Mouse (Mus musculus) intestine, embryonic 14.5 days (tissue): ENCODE measurements at regions not wholly inside any gene's neighbourhood (a gene's known extent, or its start where the extent isn't known, plus 50 kb on each side); places are given as distances from the start of the nearest gene placed in this dataset.
"Not testable (repeated sequence)": the region's sequence is repeated elsewhere in the genome, so short reads cannot be mapped to it uniquely, and the experiment has no call there.

Experiments used
- ATAC-seq: fragments of 200-750 bp; cut with Nextera tagmentation; replicated peaks from 2 replicates; pipeline ENCODE4 v1.8.0; 2017; ENCODE audit warnings: low read depth, moderate number of reproducible peaks, moderate TSS enrichment, moderate library complexity; ENCODE audit not compliant: low FRiP score, low TSS enrichment
- DNase-seq: peaks from one replicate; pipeline ENCODE4 v3.0.0-alpha.2; 2018; ENCODE audit warnings: low spot score
- H3K27ac ChIP-seq: fragments of 300-500 bp; sonication (generic); 2 replicates; pipeline ENCODE4 v1.5.1; 2014; ENCODE audit warnings: low read depth, mild to moderate bottlenecking, control low read depth
- H3K27me3 ChIP-seq: fragments of 300-500 bp; sonication (generic); replicated peaks from 2 replicates; pipeline ENCODE4 v1.6.1; 2014; ENCODE audit warnings: low read length, control low read depth; ENCODE audit not compliant: control insufficient read depth, insufficient read depth
- H3K36me3 ChIP-seq: fragments of 300-500 bp; sonication (generic); 2 replicates; pipeline ENCODE4 v1.6.1; 2014; ENCODE audit warnings: low read length, control low read depth; ENCODE audit not compliant: control insufficient read depth, insufficient read depth
- H3K4me1 ChIP-seq: fragments of 300-500 bp; sonication (generic); replicated peaks from 2 replicates; pipeline ENCODE4 v1.6.1; 2014; ENCODE audit warnings: low read length, control low read depth, mixed read lengths; ENCODE audit not compliant: control insufficient read depth, insufficient read depth
- H3K4me2 ChIP-seq: fragments of 300-500 bp; sonication (generic); 2 replicates; pipeline ENCODE4 v1.6.1; 2014; ENCODE audit warnings: low read length
- H3K4me3 ChIP-seq: fragments of 300-500 bp; sonication (generic); 2 replicates; pipeline ENCODE4 v1.5.1; 2014; ENCODE audit warnings: low read depth, low read length, control low read depth, mixed read lengths
- H3K9ac ChIP-seq: fragments of 300-500 bp; sonication (generic); 2 replicates; pipeline ENCODE4 v1.6.1; 2014; ENCODE audit warnings: mild to moderate bottlenecking, low read length
- H3K9me3 ChIP-seq: fragments of 300-500 bp; sonication (generic); 2 replicates; pipeline ENCODE4 v1.6.1; 2016; ENCODE audit warnings: low read length, control low read depth; ENCODE audit not compliant: control insufficient read depth
- WGBS: fragments of 180-500 bp; shearing (Covaris S2); extraction: QIAGEN DNeasy Blood & Tissue Kit; methylation state at CpG from one replicate; pipeline ENCODE4 v1.1.7; 2014; 5-methylcytosine and 5-hydroxymethylcytosine counted together

GRCm38 (mm10) chr7:69167456-69167855 is 418.4 kb upstream of the Arrdc4 start:
- Histone ChIP-seq H3K4me3 (no peak overlapping the region), H3K27me3 (no peaks in the 10 kb centered on the region), H3K36me3 (no peaks in the 10 kb centered on the region), H3K9me3 (no peaks in the 10 kb centered on the region), H3K27ac (no peak overlapping the region), H3K4me2 (no peak overlapping the region), H3K4me1 (no peaks in the 10 kb centered on the region), H3K9ac (no peak overlapping the region)
- no peak for ATAC-seq
- WGBS: 50% methylated on average over 2 of the region's 2 CpGs
- DNase-seq: no peak

- Histone ChIP-seq H3K27me3 (no peaks in the 10 kb centered on the region), H3K27ac (no peak overlapping the region), H3K4me1 (no peaks in the 10 kb centered on the region), H3K9ac (no peak overlapping the region), H3K36me3 (no peaks in the 10 kb centered on the region), H3K4me3 (no peak overlapping the region), H3K4me2 (no peak overlapping the region), H3K9me3 (no peaks in the 10 kb centered on the region)
- ATAC-seq (no peak), DNase-seq (no peak)
- 78% methylated on average over 4 of the region's 4 CpGs for WGBS
These were observed 412.9 kb upstream of the Arrdc4 start for GRCm38 (mm10) chr7:69161916-69162315.

GRCm38 (mm10) chr7:69142351-69142750 is 393.3 kb upstream of the Arrdc4 start:
- ATAC-seq (no peak), DNase-seq (no peak)
- no peaks in the 10 kb centered on the region for H3K9me3 ChIP-seq
- WGBS: 66% methylated on average over 3 of the region's 3 CpGs
- no peaks in the 10 kb centered on the region for H3K36me3 ChIP-seq
- H3K4me2 ChIP-seq: no peak overlapping the region
- H3K9ac ChIP-seq: no peak overlapping the region
- no peaks in the 10 kb centered on the region for H3K4me1 ChIP-seq
- H3K27ac ChIP-seq: no peak overlapping the region
- no peak overlapping the region for H3K4me3 ChIP-seq
- H3K27me3 ChIP-seq: no peaks in the 10 kb centered on the region

DNA sequence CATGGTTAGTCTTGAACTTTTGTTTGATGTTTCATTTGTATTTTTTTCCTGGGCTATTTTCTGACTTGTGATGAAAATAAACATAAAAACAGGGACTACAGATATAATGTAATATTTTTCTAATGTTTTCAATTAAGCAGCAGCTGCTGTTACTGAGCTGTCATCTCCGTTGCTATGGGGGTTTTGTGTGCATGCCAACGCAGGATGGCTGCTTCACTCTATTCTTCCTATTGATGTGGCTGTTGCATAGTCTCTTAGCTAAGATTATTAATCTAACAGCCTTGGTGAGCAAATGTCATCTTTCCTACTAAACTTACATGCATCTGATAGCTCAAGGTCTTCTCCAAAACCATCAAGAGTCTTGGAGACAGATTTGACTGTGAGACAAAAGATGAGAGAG is 384.4 kb upstream of the Arrdc4 start:
- DNase-seq (no peak), ATAC-seq (no peak)
- H3K27ac ChIP-seq: no peak overlapping the region
- H3K9ac ChIP-seq: no peak overlapping the region
- no peaks in the 10 kb centered on the region for H3K27me3 ChIP-seq
- no peak overlapping the region for H3K4me3 ChIP-seq
- no peak overlapping the region for H3K4me2 ChIP-seq
- no peaks in the 10 kb centered on the region for H3K9me3 ChIP-seq
- no peaks in the 10 kb centered on the region for H3K4me1 ChIP-seq
- H3K36me3 ChIP-seq: no peaks in the 10 kb centered on the region
- WGBS: 82% methylated on average over 2 of the region's 2 CpGs

- H3K27ac ChIP-seq, ATAC-seq, H3K9me3 ChIP-seq, H3K4me3 ChIP-seq, H3K9ac ChIP-seq, H3K4me2 ChIP-seq, H3K27me3 ChIP-seq, DNase-seq, H3K36me3 ChIP-seq, H3K4me1 ChIP-seq: not testable (repeated sequence)
- 100% methylated on average over 1 of the region's 4 CpGs for WGBS
These were observed 352.7 kb upstream of the Arrdc4 start for GRCm38 (mm10) chr7:69101770-69102169.

DNA sequence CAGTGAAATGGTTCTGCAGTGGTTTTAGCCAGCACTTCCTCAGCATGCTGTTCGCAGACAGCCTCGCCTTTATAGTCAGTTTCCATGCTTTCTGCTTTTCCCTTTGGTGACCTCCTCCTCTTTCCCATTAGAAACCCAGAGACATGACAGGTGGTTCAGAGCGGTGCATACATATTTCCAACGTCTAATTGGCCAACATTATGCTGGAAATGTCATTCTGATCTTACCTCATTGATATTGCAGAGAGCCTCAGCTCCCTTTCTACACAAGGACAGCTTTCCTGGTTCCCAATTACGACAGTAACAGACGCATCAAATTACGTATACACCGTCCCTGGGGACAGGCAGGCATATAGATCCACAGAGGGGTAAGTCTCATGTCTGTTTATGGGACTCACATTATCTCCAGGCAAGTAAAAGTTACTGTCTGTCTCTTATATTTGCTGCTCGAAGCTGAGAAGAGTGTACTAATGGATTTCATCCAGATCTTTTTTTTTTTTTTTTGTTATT is 348.6 kb upstream of the Arrdc4 start:
- Histone ChIP-seq H3K4me2 (no peak overlapping the region), H3K27me3 (no peaks in the 10 kb centered on the region), H3K27ac (no peak overlapping the region), H3K4me1 (no peaks in the 10 kb centered on the region), H3K4me3 (no peak overlapping the region), H3K9me3 (no peaks in the 10 kb centered on the region), H3K36me3 (no peaks in the 10 kb centered on the region), H3K9ac (no peak overlapping the region)
- ATAC-seq (no peak), DNase-seq (no peak)
- WGBS: 41% methylated on average over 9 of the region's 9 CpGs

- Histone ChIP-seq H3K9ac (no peak overlapping the region), H3K9me3 (no peaks in the 10 kb centered on the region), H3K36me3 (no peaks in the 10 kb centered on the region), H3K27me3 (no peaks in the 10 kb centered on the region), H3K4me2 (no peak overlapping the region), H3K27ac (no peak overlapping the region), H3K4me3 (no peak overlapping the region), H3K4me1 (no peaks in the 10 kb centered on the region)
- ATAC-seq (no peak), DNase-seq (no peak)
- 88% methylated on average over 7 of the region's 7 CpGs for WGBS
These were observed 325.7 kb upstream of the Arrdc4 start for GRCm38 (mm10) chr7:69074780-69075179.

DNA sequence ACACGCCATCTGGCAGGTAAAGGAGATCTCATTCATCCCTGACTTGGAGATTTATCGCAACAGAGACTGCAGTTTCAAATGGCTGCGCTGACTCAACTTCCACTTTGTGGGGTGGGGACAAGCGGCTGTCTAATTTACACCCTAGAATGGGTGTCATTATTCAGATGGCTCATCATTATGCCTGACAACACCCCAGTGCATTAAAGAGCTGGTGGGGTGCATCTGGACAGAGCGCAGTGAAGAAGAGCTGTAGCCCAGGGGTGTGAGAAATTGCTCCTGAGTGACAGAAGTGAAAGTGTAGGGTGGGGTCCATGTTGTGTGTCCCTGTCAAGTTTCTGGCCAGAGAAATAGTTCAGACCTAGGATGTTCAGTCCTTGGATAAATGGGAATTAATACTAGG is 314.0 kb upstream of the Arrdc4 start:
- ATAC-seq (no peak), DNase-seq (no peak)
- no peak overlapping the region for H3K4me3 ChIP-seq
- H3K4me2 ChIP-seq: no peak overlapping the region
- no peaks in the 10 kb centered on the region for H3K36me3 ChIP-seq
- no peak overlapping the region for H3K27ac ChIP-seq
- no peaks in the 10 kb centered on the region for H3K9me3 ChIP-seq
- WGBS: 82% methylated on average over 5 of the region's 5 CpGs
- H3K9ac ChIP-seq: no peak overlapping the region
- no peaks in the 10 kb centered on the region for H3K4me1 ChIP-seq
- no peaks in the 10 kb centered on the region for H3K27me3 ChIP-seq

DNA sequence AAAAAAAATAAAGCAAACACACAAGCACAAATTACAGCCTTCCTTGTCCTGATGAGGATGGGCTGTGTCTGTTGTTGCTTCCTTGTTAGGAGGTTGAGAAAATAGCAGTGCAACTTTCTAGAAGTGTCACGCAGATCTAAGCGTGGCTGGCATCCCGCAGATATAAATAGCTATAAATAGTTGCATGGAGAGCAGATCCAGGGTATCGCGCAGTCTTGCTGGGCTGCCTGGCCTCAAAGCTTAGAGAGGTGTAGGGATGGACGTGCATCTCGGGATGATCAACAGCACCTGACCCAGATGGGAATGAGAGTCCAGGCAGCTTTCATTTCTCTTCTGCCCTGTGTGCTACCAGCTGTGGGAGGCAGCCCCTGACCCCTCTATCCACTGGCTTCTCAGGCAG is 313.5 kb upstream of the Arrdc4 start:
- DNase-seq: no peak
- H3K4me3 ChIP-seq: no peak overlapping the region
- H3K9ac ChIP-seq: no peak overlapping the region
- H3K36me3 ChIP-seq: no peaks in the 10 kb centered on the region
- H3K4me1 ChIP-seq: no peaks in the 10 kb centered on the region
- no peak overlapping the region for H3K4me2 ChIP-seq
- H3K27me3 ChIP-seq: no peaks in the 10 kb centered on the region
- no peaks in the 10 kb centered on the region for H3K9me3 ChIP-seq
- no peak for ATAC-seq
- WGBS: 77% methylated on average over 7 of the region's 7 CpGs
- H3K27ac ChIP-seq: no peak overlapping the region
